Mouse (Mus musculus) CH12.LX (cell line): ENCODE data around the gene Tnip3. TPM values are rescaled to one million over a fixed set of nuclear protein-coding genes. Genes with fewer than 3 reads are reported as not detected.

ENCODE experiments used
- DNase-seq: peaks from one replicate; pipeline ENCODE4 v3.0.0-alpha.2; 2013; ENCODE audit errors: extremely low read depth
- H3K27ac ChIP-seq: 2 replicates; pipeline ENCODE4 v1.5.1; 2012; ENCODE audit warnings: low read depth, mild to moderate bottlenecking, control low read depth, moderate library complexity; ENCODE audit not compliant: insufficient read depth
- H3K27me3 ChIP-seq: replicated peaks from 2 replicates; pipeline ENCODE3; 2012; ENCODE audit warnings: inconsistent platforms
- H3K36me3 ChIP-seq, 2 experiments: replicated peaks in 1 of 2; 2 replicates each; pipeline versions ENCODE3 to v1.6.1; 2012; ENCODE audit warnings: inconsistent platforms in 1 of 2, low read length in 1 of 2, mild to moderate bottlenecking in 1 of 2, mixed read lengths in 1 of 2, moderate library complexity in 1 of 2; ENCODE audit not compliant: control insufficient read depth in 1 of 2, insufficient read depth in 1 of 2
- H3K4me1 ChIP-seq, 2 experiments: 2 replicates each; pipeline ENCODE4 v1.6.1; 2012; ENCODE audit warnings: inconsistent platforms in 1 of 2, moderate library complexity in 1 of 2; ENCODE audit not compliant: insufficient read depth in 2 of 2, control insufficient read depth in 1 of 2
- H3K4me2 ChIP-seq: 2 replicates; pipeline ENCODE4 v1.6.1; 2012; ENCODE audit warnings: low read depth, mild to moderate bottlenecking, control low read depth; ENCODE audit not compliant: poor library complexity, insufficient read depth, severe bottlenecking
- H3K4me3 ChIP-seq, 3 experiments: fragments of 150-350 bp in 1 of 3; sonication (generic) in 1 of 3; replicated peaks in 1 of 3; 2 replicates each; pipeline versions ENCODE3 to v1.5.1; 2011 to 2012; ENCODE audit warnings: low read depth in 2 of 3, low read length in 2 of 3, mild to moderate bottlenecking in 2 of 3, moderate library complexity in 2 of 3, control low read depth in 1 of 3, improper control_type of control experiment in 1 of 3, inconsistent platforms in 1 of 3, mixed read lengths in 1 of 3; ENCODE audit not compliant: poor library complexity in 1 of 3
- H3K79me2 ChIP-seq: replicated peaks from 2 replicates; pipeline ENCODE4 v1.6.1; 2012; ENCODE audit warnings: mild to moderate bottlenecking, moderate library complexity; ENCODE audit not compliant: control insufficient read depth, poor library complexity, insufficient read depth, severe bottlenecking; ENCODE audit errors: extremely low read depth
- H3K9ac ChIP-seq: 2 replicates; pipeline ENCODE4 v1.6.1; 2012; ENCODE audit warnings: low read depth, mild to moderate bottlenecking, control low read depth, moderate library complexity; ENCODE audit not compliant: insufficient read depth
- H3K9me3 ChIP-seq: replicated peaks from 2 replicates; pipeline ENCODE3; 2012; ENCODE audit warnings: low read length, inconsistent platforms, mixed read lengths
- BHLHE40 ChIP-seq: IDR thresholded peaks from 2 replicates; pipeline ENCODE4 v1.6.1; 2011; ENCODE audit warnings: mild to moderate bottlenecking, low read depth, low read length, improper control_type of control experiment
- EP300 ChIP-seq: IDR thresholded peaks from 2 replicates; pipeline ENCODE4 v1.6.1; 2011; ENCODE audit warnings: low read length, improper control_type of control experiment
- ETS1 ChIP-seq: conservative IDR thresholded peaks from 2 replicates; pipeline ENCODE4 v1.6.1; 2012; ENCODE audit warnings: low read depth, mild to moderate bottlenecking, inconsistent platforms, low read length, improper control_type of control experiment, moderate library complexity
- GABPA ChIP-seq: IDR thresholded peaks from 2 replicates; pipeline ENCODE4 v1.6.1; 2012; ENCODE audit warnings: low read depth, low read length, improper control_type of control experiment, inconsistent platforms; ENCODE audit not compliant: insufficient replicate concordance
- IRF4 ChIP-seq: IDR thresholded peaks from 2 replicates; pipeline ENCODE4 v1.6.1; 2014; ENCODE audit warnings: low read depth, mild to moderate bottlenecking, inconsistent platforms, low read length, improper control_type of control experiment
- MXI1 ChIP-seq: IDR thresholded peaks from 2 replicates; pipeline ENCODE4 v1.6.1; 2011; ENCODE audit warnings: mild to moderate bottlenecking, low read depth, low read length, improper control_type of control experiment
- MYC ChIP-seq: IDR thresholded peaks from 2 replicates; pipeline ENCODE4 v1.6.1; 2011; ENCODE audit warnings: low read depth, mild to moderate bottlenecking, improper control_type of control experiment, low read length
- RCOR1 ChIP-seq: conservative IDR thresholded peaks from 2 replicates; pipeline ENCODE4 v1.6.1; 2012; ENCODE audit warnings: low read depth, mild to moderate bottlenecking, inconsistent platforms, low read length, improper control_type of control experiment
- SMC3 ChIP-seq: IDR thresholded peaks from 2 replicates; pipeline ENCODE4 v1.6.1; 2011; ENCODE audit warnings: low read depth, low read length, improper control_type of control experiment
- TBP ChIP-seq: conservative IDR thresholded peaks from 2 replicates; pipeline ENCODE4 v1.6.1; 2011; ENCODE audit warnings: low read depth, low read length, improper control_type of control experiment
- USF2 ChIP-seq: conservative IDR thresholded peaks from 2 replicates; pipeline ENCODE4 v1.6.1; 2011; ENCODE audit warnings: low read depth, low read length, improper control_type of control experiment
- ZNF384 ChIP-seq: IDR thresholded peaks from 2 replicates; pipeline ENCODE4 v1.6.1; 2012; ENCODE audit warnings: low read depth, low read length, improper control_type of control experiment, inconsistent platforms
- dilution Hi-C: fragments of 300-500 bp; cut with MboI; formaldehyde crosslinking; loops from 2 replicates; pipeline ENCODE4 v1.14.3; 2020; ENCODE audit warnings: low sequenced_read_pairs; ENCODE audit not compliant: extremely low pct_unique_long_range_greater_than_20kb, extremely low pct_ligation_motif_present
- in situ Hi-C: fragments of 300-500 bp; cut with MboI; formaldehyde crosslinking; loops from 3 replicates; pipeline ENCODE4 v1.14.3; 2019; ENCODE audit warnings: low sequenced_read_pairs, low pct_ligation_motif_present, low pct_unique_long_range_greater_than_20kb, mixed read lengths
- polyA plus RNA-seq: library from polyadenylated mRNA; unstranded; fragments of >175 nt; gene quantifications from 2 replicates; pipeline ENCODE4 v1.2.1, GENCODE M21; 2012; ENCODE audit warnings: low read depth; ENCODE audit not compliant: insufficient read length
- total RNA-seq, 2 experiments: library from RNA; depleted of rRNA; stranded (reverse); fragments of 300-350 nt in 1 of 2; fragments of >200 nt in 1 of 2; gene quantifications; 2 replicates each; pipeline ENCODE4 v1.2.3; 2012 to 2014

Gene Tnip3
- total and polyA plus RNA-seq, 3 experiments = 1.4 to 2.5 (median 2.5) TPM

DNA sequence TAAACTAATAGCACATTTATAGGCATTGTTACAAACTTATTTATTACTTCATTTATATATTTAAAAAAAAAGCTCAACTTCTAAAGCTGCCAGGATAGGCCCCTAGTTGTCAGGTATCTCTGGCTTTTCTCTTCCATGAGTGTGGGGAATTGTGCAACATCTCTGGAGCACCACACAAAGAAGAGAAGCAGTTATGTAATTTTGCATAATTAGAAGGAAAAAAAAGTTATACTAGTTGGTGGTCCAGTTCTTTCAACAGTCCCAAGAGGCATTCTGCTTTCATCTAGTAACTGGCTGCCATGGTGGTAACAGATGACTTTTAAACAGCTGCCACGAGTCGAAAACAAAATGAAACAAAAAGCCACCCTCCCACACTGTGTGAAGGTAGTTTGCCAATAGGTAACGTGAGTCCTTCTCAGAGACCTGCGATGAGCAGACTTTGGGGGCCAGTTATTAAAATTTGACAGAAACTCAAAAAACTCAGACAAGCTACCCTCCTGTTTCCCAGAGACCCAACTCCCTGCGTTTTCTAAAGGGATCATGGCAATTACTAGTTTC, 12.3 kb downstream of the Tnip3 start:
- in situ Hi-C loops = no loop called here
- Histone ChIP-seq H3K36me3 (no peaks in the 10 kb centered on the region), H3K9ac (peak overlapping the region; percentile 63), H3K79me2 (no peaks in the 10 kb centered on the region), H3K9me3 (no peaks in the 10 kb centered on the region), H3K27ac (no peak overlapping the region), H3K27me3 (no peaks in the 10 kb centered on the region), H3K4me1 (peaks cover 8 to 11% of the 10 kb centered on the region in 2 experiments; a peak in 3 of 4 replicates), H3K4me3 (no peak overlapping the region), H3K4me2 (peak overlapping the region; percentile 100)
- dilution Hi-C loops = no loop called here
- no peak for DNase-seq
- TF ChIP-seq SMC3 (no peak), IRF4 (0 out of 2 replicates have a peak, but pooled peaks have one; percentile 9), EP300 (no peak), ZNF384 (peak; percentile 73; the same call in 1 of the 2 replicates)

DNA sequence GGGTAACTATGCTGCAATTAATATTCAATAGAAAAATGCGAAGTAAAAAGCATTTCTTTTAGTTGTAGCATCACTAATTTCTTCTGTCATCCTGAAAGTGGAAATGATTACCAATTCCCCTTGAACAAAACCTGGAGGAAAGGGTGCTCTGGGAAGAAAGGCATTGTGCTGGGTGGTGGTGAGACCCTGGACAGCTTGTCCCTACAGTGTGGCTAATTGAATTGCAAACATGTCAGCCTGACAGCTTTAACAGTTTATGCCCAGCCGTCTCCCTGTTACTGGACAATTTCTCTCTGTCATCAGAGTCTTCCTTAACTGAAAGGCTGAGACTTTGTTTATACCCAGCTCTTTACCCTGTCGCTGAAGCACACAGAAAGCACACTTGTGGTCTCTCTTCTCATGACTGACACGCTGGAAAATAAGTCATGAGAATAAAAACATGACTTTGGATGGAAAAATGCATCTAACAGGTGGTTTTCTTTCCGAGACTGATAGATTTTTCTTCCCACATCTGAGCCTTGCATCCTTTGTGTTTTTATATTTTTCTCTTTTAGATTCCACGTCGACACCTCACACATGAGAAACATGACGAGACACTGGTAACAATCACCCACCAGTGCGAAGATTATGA, 13.0 kb downstream of the Tnip3 start:
- DNase-seq = no peak
- in situ Hi-C loops = no loop called here
- H3K36me3 ChIP-seq = no peaks in the 10 kb centered on the region
- TF ChIP-seq MYC (0 out of 2 replicates have a peak, but pooled peaks have one; percentile 30), EP300 (peak; percentile 40; the same call in 1 of the 2 replicates), RCOR1 (no peak), USF2 (no peak), ETS1 (peak; percentile 44; the same call in 1 of the 2 replicates), TBP (no peak), SMC3 (no peak), BHLHE40 (peak; percentile 80), MXI1 (no peak), GABPA (no peak), ZNF384 (no peak)
- TF ChIP-seq, all 38 proteins: peak for 4
- Histone ChIP-seq H3K4me1 (peaks cover 5 to 11% of the 10 kb centered on the region in 2 experiments; a peak in 3 of 4 replicates), H3K27ac (no peak overlapping the region), H3K9me3 (no peaks in the 10 kb centered on the region), H3K9ac (peak overlapping the region; percentile 63; the same call in 1 of the 2 replicates), H3K4me2 (peak overlapping the region; percentile 74), H3K27me3 (no peaks in the 10 kb centered on the region), H3K4me3 (no peak overlapping the region), H3K79me2 (no peaks in the 10 kb centered on the region)
- dilution Hi-C loops = no loop called here
